Mouse (Mus musculus): ENCODE data around the gene Clta. TPM values are rescaled to one million over a fixed set of nuclear protein-coding genes. Genes with fewer than 3 reads are reported as not detected.

Clta gene
- total and polyA plus RNA-seq, 3 experiments, result 64.6 to 78.6 (median 75.8) TPM

DNA sequence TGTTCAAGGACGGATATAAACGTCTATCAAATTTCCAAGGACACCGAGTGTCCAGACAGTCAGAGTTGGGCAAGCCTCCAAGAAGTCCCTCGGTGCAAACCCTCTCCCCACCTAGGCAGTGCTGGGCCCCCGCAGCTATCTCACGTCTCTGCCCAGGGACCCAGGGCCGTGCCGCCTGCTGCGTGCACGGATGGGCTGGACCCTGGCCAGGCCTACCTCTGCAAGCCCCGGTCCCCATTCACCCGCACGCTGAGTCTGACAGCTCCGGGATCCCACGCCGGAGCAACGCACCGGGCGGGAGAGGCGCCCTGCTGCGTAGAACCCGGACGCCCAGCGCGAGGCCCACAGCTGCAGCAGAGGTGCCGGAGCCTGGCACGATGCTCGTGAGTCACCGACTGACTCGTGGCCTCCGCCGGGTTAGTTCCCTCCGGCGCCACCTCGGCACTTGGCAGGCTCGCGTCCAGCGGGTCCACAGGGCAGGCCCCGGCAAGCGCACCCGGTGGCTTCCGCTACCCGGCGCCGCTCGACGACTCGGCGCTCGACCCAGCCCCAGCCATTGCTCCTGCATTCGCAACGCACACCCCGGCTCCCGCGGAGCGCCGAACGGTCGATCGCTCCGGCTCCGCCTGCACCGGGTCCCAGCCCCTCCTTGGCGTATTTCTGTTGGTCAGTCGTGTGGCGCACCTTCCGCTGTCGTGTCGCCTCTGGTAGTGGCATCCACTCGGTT, 68.1 kb downstream of the Clta start:
- H3K27me3 ChIP-seq (ENCODE audit: control insufficient read depth, insufficient read depth, low read length), result no peaks in the 10 kb centered on the region
- under 1% methylated on average over 69 of the region's 70 CpGs for WGBS
- peak overlapping the region; percentile 87 for H3K4me3 ChIP-seq
- H3K9ac ChIP-seq (ENCODE audit: low read depth, low read length), result peak overlapping the region; percentile 86
- DNase-seq, result peak; percentile 93 to 96
- peak overlapping the region; percentile 92 for H3K27ac ChIP-seq
- H3K79me2 ChIP-seq (replicated peaks; ENCODE audit: control insufficient read depth, insufficient read depth, low read length), result 0 out of 2 replicates have a peak, but pooled peaks cover 2% of the 10 kb centered on the region
- H3K4me1 ChIP-seq (ENCODE audit: control insufficient read depth, insufficient read depth, low read length), result no peaks in the 10 kb centered on the region; the same call in 1 of the 2 replicates
- TF ChIP-seq POLR2A (IDR thresholded peaks at IDR 0.05; ENCODE audit: insufficient read depth, low read depth, low read length) (peak; percentile 88), EP300 (IDR thresholded peaks at IDR 0.05; ENCODE audit: insufficient read depth, low read depth, low read length) (no peak)
- intact Hi-C loops (cut with DNase I), result loop anchor here (2.0 to 10.0 kb wide), 2 partner anchors 94 to 162 kb away; partner anchors contain the start of gene Rnf38
- H3K36me3 ChIP-seq (ENCODE audit: control insufficient read depth, insufficient read depth, low read length), result no peaks in the 10 kb centered on the region; the same call in 1 of the 2 replicates

DNA sequence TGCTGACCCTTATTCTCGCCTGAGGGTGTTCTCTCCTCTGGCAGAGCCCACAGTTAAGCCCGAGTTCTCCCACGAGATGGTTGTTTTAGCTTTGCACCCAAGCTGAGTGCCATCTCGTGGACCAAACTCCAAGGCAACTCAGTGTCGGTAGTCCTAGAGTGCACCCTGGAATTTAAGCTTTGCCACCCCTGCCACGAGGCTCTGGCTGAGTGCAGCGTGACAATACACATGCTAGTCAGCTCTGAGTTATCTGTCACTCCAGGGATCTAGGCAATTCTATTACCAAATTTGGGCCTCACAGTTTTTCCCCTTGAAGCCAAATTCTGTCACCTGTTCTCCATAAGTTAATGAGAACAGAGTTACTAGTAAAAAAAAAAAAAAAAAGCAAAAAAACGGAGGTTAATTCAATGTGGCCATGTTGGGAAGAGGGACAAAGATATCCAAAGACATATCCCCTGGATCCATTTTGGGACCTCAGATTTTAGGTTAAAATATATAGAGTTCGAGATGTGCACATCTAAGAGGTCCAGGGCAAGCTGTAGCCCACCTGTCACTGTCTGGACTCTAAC, 68.7 kb downstream of the Clta start:
- WGBS, result 10% methylated on average over 9 of the region's 9 CpGs

DNA sequence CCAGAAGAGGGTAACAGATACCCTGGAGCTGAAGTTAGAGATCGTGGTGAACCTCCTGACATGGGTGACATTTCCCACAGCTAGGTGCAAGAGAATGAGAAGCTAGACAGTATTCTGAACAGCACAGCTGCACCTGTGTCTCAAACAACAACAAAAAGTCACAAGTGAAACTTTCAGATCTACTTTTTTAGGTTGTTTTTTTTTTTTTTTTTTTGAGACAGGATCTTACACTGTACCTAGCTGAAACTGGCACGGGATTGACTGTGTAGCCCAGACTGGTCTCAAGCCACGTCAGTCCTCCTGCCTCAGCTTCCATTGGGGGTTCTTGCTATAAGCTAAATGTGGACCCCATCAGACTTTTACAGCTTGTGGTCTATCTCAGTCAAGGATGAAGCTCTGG, 69.5 kb downstream of the Clta start:
- no peak for DNase-seq
- Histone ChIP-seq H3K27ac (no peak overlapping the region), H3K9ac (ENCODE audit: low read depth, low read length) (no peak overlapping the region), H3K36me3 (ENCODE audit: control insufficient read depth, insufficient read depth, low read length) (no peaks in the 10 kb centered on the region; the same call in 1 of the 2 replicates), H3K79me2 (replicated peaks; ENCODE audit: control insufficient read depth, insufficient read depth, low read length) (0 out of 2 replicates have a peak, but pooled peaks cover 2% of the 10 kb centered on the region), H3K27me3 (ENCODE audit: control insufficient read depth, insufficient read depth, low read length) (no peaks in the 10 kb centered on the region), H3K4me3 (no peak overlapping the region), H3K4me1 (ENCODE audit: control insufficient read depth, insufficient read depth, low read length) (no peaks in the 10 kb centered on the region)
- intact Hi-C loops (cut with DNase I), result loop anchor here (2.0 to 10.0 kb wide), 2 partner anchors 93 to 161 kb away; partner anchors contain the start of gene Rnf38
- TF ChIP-seq EP300 (IDR thresholded peaks at IDR 0.05; ENCODE audit: insufficient read depth, low read depth, low read length) (no peak), POLR2A (IDR thresholded peaks at IDR 0.05; ENCODE audit: insufficient read depth, low read depth, low read length) (no peak), CTCF (IDR thresholded peaks at IDR 0.05) (no peak)
- 89% methylated on average over 3 of the region's 3 CpGs for WGBS

More for the DNA sequence above, 68.7 kb downstream of the Clta start:
- peak overlapping the region; percentile 87 for H3K4me3 ChIP-seq
- TF ChIP-seq EP300 (IDR thresholded peaks at IDR 0.05; ENCODE audit: insufficient read depth, low read depth, low read length), result no peak
- TF ChIP-seq CTCF (IDR thresholded peaks at IDR 0.05), result no peak
- TF ChIP-seq POLR2A (IDR thresholded peaks at IDR 0.05; ENCODE audit: insufficient read depth, low read depth, low read length), result no peak
- H3K27ac ChIP-seq, result peak overlapping the region; percentile 92
- H3K4me1 ChIP-seq (ENCODE audit: control insufficient read depth, insufficient read depth, low read length), result no peaks in the 10 kb centered on the region
- no peaks in the 10 kb centered on the region; the same call in 1 of the 2 replicates for H3K36me3 ChIP-seq (ENCODE audit: control insufficient read depth, insufficient read depth, low read length)
- intact Hi-C loops (cut with DNase I), result loop anchor here (2.0 to 10.0 kb wide), 2 partner anchors 94 to 162 kb away; partner anchors contain the start of gene Rnf38
- H3K79me2 ChIP-seq (replicated peaks; ENCODE audit: control insufficient read depth, insufficient read depth, low read length), result 0 out of 2 replicates have a peak, but pooled peaks cover 2% of the 10 kb centered on the region
- H3K27me3 ChIP-seq (ENCODE audit: control insufficient read depth, insufficient read depth, low read length), result no peaks in the 10 kb centered on the region
- peak overlapping the region; percentile 67 for H3K9ac ChIP-seq (ENCODE audit: low read depth, low read length)
- DNase-seq, result no peak

DNA sequence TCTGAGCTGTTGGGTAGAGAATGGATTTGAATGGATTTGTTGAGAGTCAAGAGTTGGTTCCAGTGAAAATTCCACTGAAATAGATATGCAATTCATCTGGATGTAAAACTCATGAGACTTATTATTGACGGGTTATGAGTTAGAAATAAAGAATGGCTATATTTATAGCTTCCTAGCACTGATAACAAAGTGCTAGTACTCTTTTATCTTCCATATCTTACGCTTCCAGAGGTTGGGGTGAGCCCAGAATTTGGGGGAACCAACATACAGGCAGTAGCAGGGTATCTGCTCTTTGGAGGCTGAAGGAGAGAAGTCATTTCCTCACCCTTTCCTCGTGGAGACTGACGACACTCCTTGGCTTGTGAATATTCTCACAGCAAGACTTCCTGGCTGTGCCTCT, 70.2 kb downstream of the Clta start:
- H3K4me1 ChIP-seq (ENCODE audit: control insufficient read depth, insufficient read depth, low read length), result no peaks in the 10 kb centered on the region
- no peaks in the 10 kb centered on the region for H3K27me3 ChIP-seq (ENCODE audit: control insufficient read depth, insufficient read depth, low read length)
- H3K36me3 ChIP-seq (ENCODE audit: control insufficient read depth, insufficient read depth, low read length), result no peaks in the 10 kb centered on the region
- TF ChIP-seq CTCF (IDR thresholded peaks at IDR 0.05) (no peak), POLR2A (IDR thresholded peaks at IDR 0.05; ENCODE audit: insufficient read depth, low read depth, low read length) (no peak), EP300 (IDR thresholded peaks at IDR 0.05; ENCODE audit: insufficient read depth, low read depth, low read length) (no peak)
- 62% methylated on average over 4 of the region's 4 CpGs for WGBS
- H3K4me3 ChIP-seq, result no peak overlapping the region
- H3K27ac ChIP-seq, result no peak overlapping the region
- H3K9ac ChIP-seq (ENCODE audit: low read depth, low read length), result no peak overlapping the region
- 0 out of 2 replicates have a peak, but pooled peaks cover 2% of the 10 kb centered on the region for H3K79me2 ChIP-seq (replicated peaks; ENCODE audit: control insufficient read depth, insufficient read depth, low read length)
- intact Hi-C loops (cut with DNase I), result loop anchor here (10.0 kb wide), 1 partner anchor 160 kb away; the partner anchor contains the start of gene Rnf38
- DNase-seq, result no peak

DNA sequence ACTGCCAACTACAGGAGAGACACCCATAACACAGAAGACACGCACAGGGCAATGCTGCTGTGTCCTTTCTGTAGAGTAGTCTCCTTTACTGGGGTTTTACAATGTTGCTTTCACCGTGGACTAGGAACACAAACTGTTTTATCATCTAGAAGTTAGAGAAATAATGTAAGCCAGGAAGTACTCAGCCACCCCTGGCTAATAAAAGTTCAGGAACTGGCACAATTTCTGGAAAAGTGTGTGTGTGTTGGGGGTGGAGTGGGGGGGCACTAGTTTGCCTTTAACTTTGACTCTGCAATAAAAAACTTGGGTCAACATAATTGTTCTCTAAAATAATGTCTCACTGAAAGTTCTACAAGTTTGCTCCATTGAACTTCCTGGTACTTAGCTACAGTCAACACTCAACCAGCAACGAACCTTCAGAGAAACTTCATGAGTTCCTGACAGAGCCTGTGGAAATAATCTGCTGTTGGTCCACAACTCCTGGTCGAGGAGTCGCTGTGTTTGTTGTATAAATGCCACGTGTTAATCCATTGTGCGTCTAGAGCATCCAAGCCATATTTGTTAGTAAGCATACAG, 74.2 kb downstream of the Clta start:
- WGBS, result 80% methylated on average over 7 of the region's 7 CpGs
- TF ChIP-seq CTCF (IDR thresholded peaks at IDR 0.05) (no peak), EP300 (IDR thresholded peaks at IDR 0.05; ENCODE audit: insufficient read depth, low read depth, low read length) (no peak), POLR2A (IDR thresholded peaks at IDR 0.05; ENCODE audit: insufficient read depth, low read depth, low read length) (no peak)
- Histone ChIP-seq H3K79me2 (replicated peaks; ENCODE audit: control insufficient read depth, insufficient read depth, low read length) (no peaks in the 10 kb centered on the region), H3K27ac (no peak overlapping the region), H3K4me1 (ENCODE audit: control insufficient read depth, insufficient read depth, low read length) (peaks cover 2% of the 10 kb centered on the region), H3K36me3 (ENCODE audit: control insufficient read depth, insufficient read depth, low read length) (no peaks in the 10 kb centered on the region), H3K4me3 (no peak overlapping the region), H3K9ac (ENCODE audit: low read depth, low read length) (no peak overlapping the region), H3K27me3 (ENCODE audit: control insufficient read depth, insufficient read depth, low read length) (no peaks in the 10 kb centered on the region)
- no peak for DNase-seq
- intact Hi-C loops (cut with DNase I), result loop anchor here (10.0 kb wide), 1 partner anchor 156 kb away; the partner anchor contains the start of gene Rnf38

Other genes starting within 250 kb of the Clta start
- not detected for gene Olfr159, start 233.4 kb upstream of the Clta start, total RNA-seq (2021)
- gene Olfr159, start 233.4 kb upstream of the Clta start, polyA plus RNA-seq (2012; rRNA removed), result not detected in 2 replicates
- gene Olfr156, start 180.6 kb upstream of the Clta start, total RNA-seq (2021), result not detected
- not detected in 2 replicates for gene Olfr156, start 180.6 kb upstream of the Clta start, polyA plus RNA-seq (2012; rRNA removed)
- gene Olfr157, start 164.3 kb upstream of the Clta start, total RNA-seq (2021), result not detected
- gene Olfr157, start 164.3 kb upstream of the Clta start, polyA plus RNA-seq (2012; rRNA removed), result not detected in 2 replicates
- gene Olfr155, start 152.9 kb upstream of the Clta start, total RNA-seq (2021), result not detected
- gene Olfr155, start 152.9 kb upstream of the Clta start, polyA plus RNA-seq (2012; rRNA removed), result not detected in 2 replicates
- 1 to 10 TPM; 5.4 to 5.6 TPM for gene Reck, start 128.9 kb upstream of the Clta start, total RNA-seq (2021)
- 6.4 and 9.0 TPM in 2 replicates for gene Reck, start 128.9 kb upstream of the Clta start, polyA plus RNA-seq (2012; rRNA removed)
- gene Glipr2, start 47.1 kb upstream of the Clta start, total RNA-seq (2021), result 1 to 10 TPM; 2.1 to 5.3 TPM
- 5.2 and 6.9 TPM in 2 replicates for gene Glipr2, start 47.1 kb upstream of the Clta start, polyA plus RNA-seq (2012; rRNA removed)
- gene Ccin, start 21.0 kb upstream of the Clta start, total RNA-seq (2021), result not detected
- 0.15 and 0.16 TPM in 2 replicates for gene Ccin, start 21.0 kb upstream of the Clta start, polyA plus RNA-seq (2012; rRNA removed)
- gene Gne, start 79.7 kb downstream of the Clta start, total RNA-seq (2021), result 10 to 100 TPM; 24.5 to 27.7 TPM
- gene Gne, start 79.7 kb downstream of the Clta start, polyA plus RNA-seq (2012; rRNA removed), result 12.9 and 17.8 TPM in 2 replicates
- gene Rnf38, start 229.3 kb downstream of the Clta start, total RNA-seq (2021), result 10 to 100 TPM; 24.8 to 32.0 TPM
- 62.0 and 80.4 TPM in 2 replicates for gene Rnf38, start 229.3 kb downstream of the Clta start, polyA plus RNA-seq (2012; rRNA removed)

Measured in heart, adult 2 months (tissue).